ENCODE assay signal across 14 mouse cellular contexts in the genomic region with DNA sequence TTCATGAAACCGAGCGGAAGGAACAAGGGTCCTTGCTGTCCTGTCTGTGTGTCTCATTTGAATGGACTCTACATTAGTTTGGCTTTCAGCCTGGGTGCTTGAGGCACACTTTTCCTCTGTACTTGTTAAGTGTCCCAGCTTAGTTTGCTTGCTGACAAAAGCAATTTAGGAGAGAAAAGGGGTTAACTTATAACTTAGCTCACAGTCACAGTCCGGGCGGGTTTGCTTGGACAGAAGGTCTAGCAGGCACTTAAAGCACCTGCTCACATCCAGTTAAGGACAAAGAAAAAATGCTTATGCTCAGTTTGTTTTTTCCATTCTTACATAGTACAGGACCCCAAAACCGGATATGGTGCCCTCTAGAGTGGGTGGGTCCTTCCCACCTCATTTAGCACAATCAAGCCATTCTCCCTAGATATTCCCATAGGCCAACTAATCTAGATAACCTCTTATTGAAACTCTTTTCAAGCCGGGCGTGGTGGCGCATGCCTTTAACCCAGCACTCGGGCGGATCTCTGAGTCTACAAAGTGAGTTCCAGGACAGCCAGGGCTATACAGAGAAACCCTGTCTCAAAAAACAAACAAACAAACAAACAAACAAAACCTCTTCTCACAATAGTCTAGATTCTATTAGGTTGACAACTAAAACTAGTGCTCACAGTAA. TPM values are rescaled to one million over a fixed set of nuclear protein-coding genes. Genes with fewer than 3 reads are reported as not detected.
DNase-seq lines count a peak whose midpoint lies in the region; ATAC-seq and TF ChIP-seq lines count a peak whose summit lies in the region.
"Had no signal": no experiment of that assay in that cellular context is flagged by ENCODE, and none has a peak within 500 bp of the region (broad histone marks: within the 10 kb centered on the region; RNA-seq: fewer than 3 reads in every experiment).

No protein-coding gene starts in this region.

- peaks cover 7% of the 10 kb centered on the region; the same call in 1 of the 2 replicates for H3K36me3 ChIP-seq in heart, embryonic 10.5 days
- no peaks in the 10 kb centered on the region for H3K36me3 ChIP-seq in lung, embryonic 14.5 days (ENCODE audit: insufficient read depth)
- H3K36me3 ChIP-seq in intestine, embryonic 15.5 days = no peaks in the 10 kb centered on the region
- H3K36me3 ChIP-seq: embryonic facial prominence, embryonic 15.5 days had no signal

- H3K9me3 ChIP-seq in heart, embryonic 10.5 days = no peaks in the 10 kb centered on the region
- H3K9me3 ChIP-seq in lung, embryonic 14.5 days (ENCODE audit: low read depth, low read length) = no peaks in the 10 kb centered on the region
- no peaks in the 10 kb centered on the region for H3K9me3 ChIP-seq in intestine, embryonic 15.5 days
- H3K9me3 ChIP-seq: embryonic facial prominence, embryonic 15.5 days had no signal

- 0 out of 2 replicates have a peak overlapping the region, but pooled peaks have one; percentile 0 for H3K27ac ChIP-seq in heart, embryonic 10.5 days
- peak overlapping the region; percentile 52; the same call in 1 of the 2 replicates for H3K27ac ChIP-seq in lung, embryonic 14.5 days (ENCODE audit: low read depth)
- H3K27ac ChIP-seq in intestine, embryonic 15.5 days = no peak overlapping the region
- H3K27ac ChIP-seq: macrophage had no signal

- peaks cover 17% of the 10 kb centered on the region for H3K4me1 ChIP-seq in heart, embryonic 10.5 days
- peaks cover 16% of the 10 kb centered on the region for H3K4me1 ChIP-seq in lung, embryonic 14.5 days (ENCODE audit: insufficient read depth)
- H3K4me1 ChIP-seq in intestine, embryonic 15.5 days (replicated peaks) = peaks cover 16% of the 10 kb centered on the region

- no peak overlapping the region; the same call in 1 of the 2 replicates for H3K4me2 ChIP-seq in lung, embryonic 14.5 days
- no peak overlapping the region for H3K4me2 ChIP-seq in intestine, embryonic 15.5 days (replicated peaks)
- H3K4me2 ChIP-seq: embryonic facial prominence, embryonic 15.5 days had no signal

- WGBS in heart, embryonic 10.5 days = 73% methylated on average over 10 of the region's 10 CpGs
- WGBS in lung, embryonic 14.5 days = 53% methylated on average over 10 of the region's 10 CpGs
- WGBS in intestine, embryonic 15.5 days = 55% methylated on average over 10 of the region's 10 CpGs

- no peak for TF ChIP-seq CTCF in lung, embryonic 14.5 days (IDR thresholded peaks at IDR 0.05; ENCODE audit: low read depth)

- H3K27me3 ChIP-seq in heart, embryonic 10.5 days (ENCODE audit: insufficient read depth, poor library complexity, severe bottlenecking) = no peaks in the 10 kb centered on the region
- H3K27me3 ChIP-seq in lung, embryonic 14.5 days (ENCODE audit: insufficient read depth, low read length) = no peaks in the 10 kb centered on the region
- H3K27me3 ChIP-seq in intestine, embryonic 15.5 days (replicated peaks) = no peaks in the 10 kb centered on the region
- H3K27me3 ChIP-seq: embryonic facial prominence, embryonic 15.5 days had no signal

- no peak for DNase-seq in heart, embryonic 10.5 days (ENCODE audit: low spot score)
- DNase-seq in heart, adult 18-20 months = no peak
- peak; percentile 33 for DNase-seq in lung, embryonic 14.5 days
- no peak for DNase-seq in lung, postnatal 4 days
- DNase-seq in kidney, postnatal 36 days = peak; percentile 59 to 72
- no peak for DNase-seq in frontal cortex, postnatal 14 days (ENCODE audit: low spot score in 2 of 2)
- DNase-seq in layer of hippocampus, adult 11-12 months (ENCODE audit: low spot score) = no peak
- DNase-seq: adrenal gland, postnatal 14 days; cerebellum, adult 2 months; gastrocnemius, postnatal 14 days; right cerebral cortex, postnatal 25 days had no signal

- H3K9ac ChIP-seq in lung, embryonic 14.5 days = no peak overlapping the region
- H3K9ac ChIP-seq in intestine, embryonic 15.5 days = no peak overlapping the region
- H3K9ac ChIP-seq: embryonic facial prominence, embryonic 15.5 days had no signal

- ATAC-seq in lung, embryonic 14.5 days (ENCODE audit: insufficient read depth) = peak; percentile 42; the same call in 1 of the 2 replicates
- peak; percentile 34 for ATAC-seq in intestine, embryonic 15.5 days

- H3K4me3 ChIP-seq in heart, embryonic 10.5 days = no peak overlapping the region
- H3K4me3 ChIP-seq in lung, embryonic 14.5 days (ENCODE audit: low read depth, low read length) = no peak overlapping the region
- no peak overlapping the region for H3K4me3 ChIP-seq in intestine, embryonic 15.5 days (replicated peaks)
- H3K4me3 ChIP-seq: embryonic facial prominence, embryonic 15.5 days had no signal

RNA-seq across cellular contexts. Expression of gene Senp6, which starts 17.9 kb away (rescaled TPM):
- 37.0 and 53.1 TPM in 2 replicates for polyA plus RNA-seq in heart, embryonic 10.5 days (2016; fragmentation: Nextera tagmentation; extraction: Ambion mirVana)
- 10 to 100 TPM; 64.3 to 65.1 TPM for total RNA-seq in heart, adult 18-20 months (2021)
- polyA plus RNA-seq in lung, embryonic 14.5 days (2014; fragmentation: Nextera tagmentation; extraction: Ambion mirVana) = 69.8 and 76.0 TPM in 2 replicates
- polyA plus RNA-seq in intestine, embryonic 15.5 days (2015; fragmentation: Nextera tagmentation; extraction: Ambion mirVana) = 36.9 and 41.3 TPM in 2 replicates

Comparison
In these comparisons a context has a peak if more than half of its experiments do, and no peak if none do; other contexts are left out.
1. DNase-seq: peak in lung, embryonic 14.5 days (single experiment) and kidney, postnatal 36 days (2 of 2); none in heart, embryonic 10.5 days (single experiment), heart, adult 18-20 months (0 of 2), lung, postnatal 4 days (0 of 2), frontal cortex, postnatal 14 days (0 of 2) and layer of hippocampus, adult 11-12 months (single experiment).